Mouse (Mus musculus) stomach, postnatal 0 days (tissue): ENCODE measurements around the gene Hexim1.

ENCODE experiments used
- CTCF ChIP-seq: IDR thresholded peaks from 2 replicates; pipeline ENCODE4 v1.5.1; 2016; ENCODE audit warnings: antibody characterized with exemption, low read depth, mild to moderate bottlenecking, moderate library complexity
- EP300 ChIP-seq: optimal IDR thresholded peaks from 2 replicates; pipeline ENCODE3; 2016; ENCODE audit warnings: antibody characterized with exemption

DNA sequence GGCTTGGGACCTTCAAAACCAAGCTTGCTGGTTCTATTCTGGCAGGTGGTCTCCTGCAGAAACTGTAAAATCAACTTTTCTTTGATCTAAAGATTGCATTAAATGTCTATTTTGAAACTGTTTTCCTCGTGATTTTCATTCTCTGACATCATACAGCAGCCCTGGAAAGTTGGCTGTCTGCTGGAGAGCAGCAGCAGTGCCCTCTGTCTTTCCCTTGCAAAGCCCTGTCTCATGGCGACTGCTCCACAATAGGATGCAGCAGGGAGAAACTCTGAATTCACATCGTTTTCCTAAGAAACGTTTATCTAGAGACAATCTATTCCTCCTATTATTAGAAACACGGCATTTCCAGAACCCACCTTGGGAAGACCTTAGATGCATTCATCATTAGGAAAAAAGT, 3.6 kb downstream of the Hexim1 start:
- TF ChIP-seq CTCF (peak; percentile 36; the same call in 1 of the 2 replicates), EP300 (no peak)
